Mouse (Mus musculus) cortical plate, adult 2 months (tissue): ENCODE measurements at regions not wholly inside any gene's neighbourhood (a gene's known extent, or its start where the extent isn't known, plus 50 kb on each side); places are given as distances from the start of the nearest gene placed in this dataset.

ENCODE experiments used
- CTCF ChIP-seq: fragments of 200-500 bp; IDR thresholded peaks from 2 replicates; pipeline ENCODE4 v1.5.1; 2011; ENCODE audit warnings: mild to moderate bottlenecking, control low read depth, low read length; ENCODE audit not compliant: insufficient read depth; ENCODE audit errors: extremely low read depth
- POLR2A ChIP-seq: fragments of 200-500 bp; IDR thresholded peaks from 2 replicates; pipeline ENCODE4 v1.6.1; 2011; ENCODE audit warnings: mild to moderate bottlenecking, low read length, control low read depth; ENCODE audit not compliant: insufficient read depth; ENCODE audit errors: extremely low read depth

DNA sequence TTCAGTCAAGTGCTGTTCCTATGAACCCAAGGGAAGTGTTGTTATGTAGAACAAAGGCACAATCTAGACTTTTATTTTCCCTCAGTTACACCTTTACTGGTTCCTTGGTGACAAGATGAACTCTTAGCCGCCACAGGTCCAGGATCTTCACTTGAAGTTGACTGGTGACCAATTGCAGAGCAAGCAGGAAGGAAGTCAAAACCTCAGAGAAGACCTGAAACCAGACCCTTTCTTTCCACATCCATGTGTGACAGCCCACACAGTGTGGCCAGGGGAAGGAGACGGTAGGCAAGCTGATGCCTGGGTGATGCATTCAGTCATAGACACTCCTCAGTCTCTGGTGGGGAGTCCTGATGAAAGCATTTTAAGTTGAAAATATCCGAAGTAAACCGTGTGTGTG, 132.6 kb downstream of the Tsen15 start:
- no peak for TF ChIP-seq POLR2A
- TF ChIP-seq CTCF = no peak
